Mouse (Mus musculus) kidney, adult 2 months (tissue): ENCODE measurements around the gene Rpl18.

Source experiments
- CTCF ChIP-seq: fragments of 200-500 bp; conservative IDR thresholded peaks from 2 replicates; pipeline ENCODE4 v1.5.1; 2011; ENCODE audit warnings: low read depth, mild to moderate bottlenecking, control low read depth, low read length, moderate library complexity, mixed read lengths; ENCODE audit not compliant: insufficient read depth, insufficient read length
- POLR2A ChIP-seq: fragments of 200-500 bp; IDR thresholded peaks from one replicate; pipeline ENCODE4 v1.6.1; 2011; ENCODE audit warnings: low read depth, low read length, control low read depth

GRCm38 (mm10) chr7:45700301-45701015, 14.8 kb upstream of the Rpl18 start:
- TF ChIP-seq POLR2A (no peak), CTCF (no peak)
